ENCODE assay signal across 20 mouse cellular contexts in genomic region chr2:10307376-10307775, GRCm38 (mm10).
DNase-seq lines count a peak whose midpoint lies in the region; ATAC-seq and TF ChIP-seq lines count a peak whose summit lies in the region.
"Had no signal": no experiment of that assay in that cellular context is flagged by ENCODE, and none has a peak within 500 bp of the region (broad histone marks: within the 10 kb centered on the region; RNA-seq: fewer than 3 reads in every experiment).

No protein-coding gene starts in this region.

- TF ChIP-seq EP300 in liver, embryonic 14.5 days (IDR thresholded peaks at IDR 0.05; ENCODE audit: low read depth), result peak; percentile 85

- peak overlapping the region; percentile 51 for H3K9ac ChIP-seq in liver, embryonic 14.5 days (replicated peaks)
- H3K9ac ChIP-seq: embryonic facial prominence, embryonic 13.5 days; forebrain, postnatal 0 days; midbrain, embryonic 15.5 days had no signal

- no peak overlapping the region; the same call in 1 of the 2 replicates for H3K4me3 ChIP-seq in G1E (ENCODE audit: low read depth, low read length)
- peak overlapping the region; percentile 37 to 64 for H3K4me3 ChIP-seq in liver, embryonic 14.5 days (ENCODE audit: insufficient read depth in 1 of 2, low read depth in 2 of 2, low read length in 2 of 2)
- H3K4me3 ChIP-seq: embryonic facial prominence, embryonic 13.5 days; forebrain, embryonic 10.5 days; layer of hippocampus, adult 2 months; megakaryocyte, embryonic 14.5 days; midbrain, embryonic 15.5 days had no signal

- ATAC-seq in G1E (ENCODE audit: extremely low read depth, insufficient number of reproducible peaks, low FRiP score, poor library complexity, severe bottlenecking), result peak; percentile 95
- peak; percentile 81 for ATAC-seq in erythroblast, adult 5-6 weeks (replicated peaks; ENCODE audit: low FRiP score, poor library complexity, severe bottlenecking)
- ATAC-seq in liver, embryonic 14.5 days (ENCODE audit: insufficient read depth), result peak; percentile 90
- ATAC-seq: forebrain, postnatal 0 days; lung, postnatal 0 days; midbrain, embryonic 15.5 days had no signal

- 20% methylated on average over 4 of the region's 4 CpGs for WGBS in liver, embryonic 14.5 days (ENCODE audit: insufficient replicate concordance)

- peaks cover 14% of the 10 kb centered on the region for H3K4me1 ChIP-seq in G1E (ENCODE audit: insufficient read depth, low read depth, low read length)
- H3K4me1 ChIP-seq in liver, embryonic 14.5 days (replicated peaks; ENCODE audit: control insufficient read depth in 2 of 2, insufficient read depth in 2 of 2, low read length in 1 of 2), result peaks cover 14 to 22% of the 10 kb centered on the region in 2 experiments
- H3K4me1 ChIP-seq: embryonic facial prominence, embryonic 13.5 days; forebrain, embryonic 10.5 days; midbrain, embryonic 15.5 days had no signal

- peak overlapping the region; percentile 56 for H3K27ac ChIP-seq in liver, embryonic 14.5 days
- H3K27ac ChIP-seq: embryonic facial prominence, embryonic 13.5 days; forebrain, embryonic 10.5 days; layer of hippocampus, adult 2 months; midbrain, embryonic 15.5 days had no signal

- no peaks in the 10 kb centered on the region for H3K36me3 ChIP-seq in G1E (replicated peaks)
- no peaks in the 10 kb centered on the region for H3K36me3 ChIP-seq in liver, embryonic 14.5 days (replicated peaks; ENCODE audit: control insufficient read depth, insufficient read depth, low read depth)
- H3K36me3 ChIP-seq: embryonic facial prominence, embryonic 13.5 days; forebrain, embryonic 10.5 days; midbrain, embryonic 15.5 days had no signal

- peak overlapping the region; percentile 65 for H3K4me2 ChIP-seq in liver, embryonic 14.5 days (ENCODE audit: low read depth)
- H3K4me2 ChIP-seq: embryonic facial prominence, embryonic 13.5 days; midbrain, embryonic 15.5 days had no signal

- DNase-seq in 3T3-L1 (ENCODE audit: low read depth, low spot score) (peak; percentile 21), G1E (ENCODE audit: low spot score) (no peak)
- peak; percentile 59 to 65 (median 65) for DNase-seq in liver, embryonic 14.5 days (ENCODE audit: low read depth in 3 of 3, low spot score in 3 of 3)
- no peak for DNase-seq in adrenal gland, postnatal 4 days (ENCODE audit: low spot score in 2 of 2)
- DNase-seq in layer of hippocampus, adult 9-10 months (ENCODE audit: low spot score), result no peak
- DNase-seq in gastrocnemius, postnatal 10 days, result no peak
- DNase-seq in lung, postnatal 14 days, result no peak
- DNase-seq: cerebellum, adult 9-11 months; forebrain, postnatal 0 days; kidney, adult 2 months; kidney, postnatal 14 days; right cerebral cortex, postnatal 4 days; thymus, postnatal 36 days had no signal

- no peaks in the 10 kb centered on the region for H3K9me3 ChIP-seq in G1E (replicated peaks)
- H3K9me3 ChIP-seq in liver, embryonic 14.5 days (ENCODE audit: control insufficient read depth, low read length), result no peaks in the 10 kb centered on the region
- H3K9me3 ChIP-seq: embryonic facial prominence, embryonic 13.5 days; forebrain, embryonic 10.5 days; midbrain, embryonic 15.5 days had no signal

- TF ChIP-seq CTCF in G1E (IDR thresholded peaks at IDR 0.05; ENCODE audit: low read depth, low read length), result no peak
- TF ChIP-seq CTCF in liver, embryonic 14.5 days (IDR thresholded peaks at IDR 0.05; ENCODE audit: low read depth), result no peak

- peaks cover 8% of the 10 kb centered on the region; the same call in 1 of the 2 replicates for H3K27me3 ChIP-seq in G1E (ENCODE audit: insufficient read depth, low read length)
- H3K27me3 ChIP-seq in liver, embryonic 14.5 days (ENCODE audit: control insufficient read depth, insufficient read depth, low read length), result no peaks in the 10 kb centered on the region
- H3K27me3 ChIP-seq: embryonic facial prominence, embryonic 13.5 days; megakaryocyte, embryonic 14.5 days; midbrain, embryonic 15.5 days had no signal

Comparison
In these comparisons a context has a peak if more than half of its experiments do, and no peak if none do; other contexts are left out.
1. DNase-seq: peak in 3T3-L1 (single experiment) and liver, embryonic 14.5 days (3 of 3); none in G1E (single experiment), adrenal gland, postnatal 4 days (0 of 2), layer of hippocampus, adult 9-10 months (single experiment), gastrocnemius, postnatal 10 days (single experiment) and lung, postnatal 14 days (single experiment).
2. Peak in every context shown above with its lines, with median percentiles within 50 percentile points of each other: ATAC-seq.